Mouse (Mus musculus) ES-E14 (cell line): Measurements from ENCODE around the gene 2210407C18Rik. TPM values are rescaled to one million over a fixed set of nuclear protein-coding genes. Genes with fewer than 3 reads are reported as not detected.

ENCODE experiments used
- DNase-seq: peaks from one replicate; pipeline ENCODE4 v3.0.0-alpha.2; 2013; ENCODE audit warnings: low read depth, low spot score
- H3K27ac ChIP-seq: 2 replicates; pipeline ENCODE4 v1.5.1; 2012; ENCODE audit warnings: low read depth, mild to moderate bottlenecking, low read length, moderate library complexity, mixed read lengths; ENCODE audit not compliant: poor library complexity, insufficient read depth, severe bottlenecking
- H3K36me3 ChIP-seq: 2 replicates; pipeline ENCODE4 v1.6.1; 2012; ENCODE audit warnings: mild to moderate bottlenecking, low read length, moderate library complexity, mixed read lengths; ENCODE audit not compliant: control insufficient read depth, poor library complexity, insufficient read depth, severe bottlenecking
- H3K4me1 ChIP-seq, 2 experiments: fragments of 150-350 bp in 1 of 2; sonication (generic) in 1 of 2; 2 replicates each; pipeline ENCODE4 v1.6.1; 2012; ENCODE audit warnings: low read length in 2 of 2, mild to moderate bottlenecking in 1 of 2, mixed read lengths in 1 of 2; ENCODE audit not compliant: control insufficient read depth in 2 of 2, insufficient read depth in 2 of 2, poor library complexity in 1 of 2
- H3K4me3 ChIP-seq, 2 experiments: fragments of 150-350 bp in 1 of 2; sonication (generic) in 1 of 2; 2 replicates each; pipeline ENCODE4 v1.5.1; 2012; ENCODE audit warnings: low read length in 2 of 2, low read depth in 1 of 2, mild to moderate bottlenecking in 1 of 2, mixed read lengths in 1 of 2; ENCODE audit not compliant: insufficient read depth in 1 of 2, poor library complexity in 1 of 2, severe bottlenecking in 1 of 2
- H3K9ac ChIP-seq: 2 replicates; pipeline ENCODE4 v1.6.1; 2012; ENCODE audit warnings: low read depth, mild to moderate bottlenecking, low read length, mixed read lengths; ENCODE audit not compliant: poor library complexity, insufficient read depth, severe bottlenecking
- H3K9me3 ChIP-seq: fragments of 150-350 bp; sonication (generic); 2 replicates; pipeline ENCODE4 v1.6.1; 2012; ENCODE audit warnings: low read depth, mild to moderate bottlenecking, low read length; ENCODE audit not compliant: control insufficient read depth, insufficient read depth
- CHD2 ChIP-seq: IDR thresholded peaks from 2 replicates; pipeline ENCODE4 v1.6.1; 2014; ENCODE audit warnings: mild to moderate bottlenecking, low read depth, low read length, inconsistent platforms
- HCFC1 ChIP-seq: IDR thresholded peaks from 2 replicates; pipeline ENCODE4 v1.6.1; 2012; ENCODE audit warnings: low read length, inconsistent platforms, borderline replicate concordance; ENCODE audit not compliant: insufficient read depth
- MAFK ChIP-seq: IDR thresholded peaks from 2 replicates; pipeline ENCODE4 v1.6.1; 2014; ENCODE audit warnings: mild to moderate bottlenecking, low read depth, low read length, inconsistent platforms; ENCODE audit not compliant: insufficient read depth
- ZC3H11A ChIP-seq: IDR thresholded peaks from 2 replicates; pipeline ENCODE4 v1.6.1; 2012; ENCODE audit warnings: low read depth, mild to moderate bottlenecking, inconsistent platforms, low read length, borderline replicate concordance
- ZNF384 ChIP-seq: IDR thresholded peaks from 2 replicates; pipeline ENCODE4 v1.6.1; 2012; ENCODE audit warnings: low read depth, low read length, inconsistent platforms
- in situ Hi-C, 2 experiments: fragments of 600-800 bp; cut with MboI; formaldehyde crosslinking; loops; one replicate each; pipeline ENCODE4 v1.15.1; 2025; ENCODE audit warnings: low sequenced_read_pairs in 2 of 2, inconsistent platforms in 1 of 2; ENCODE audit not compliant: unreplicated experiment in 2 of 2
- total RNA-seq: library from RNA; depleted of rRNA; stranded (reverse); fragments of 300-350 nt; gene quantifications from 2 replicates; pipeline ENCODE4 v1.2.3, GENCODE M21; 2012; rRNA removed

The 2210407C18Rik gene
- total RNA-seq, 1 experiment = not detected

- in situ Hi-C loops = no loop called here
- no peak within 1 kb of the TSS for H3K9ac ChIP-seq
- no peaks in the 10 kb centered on the region for H3K9me3 ChIP-seq
- H3K4me1 ChIP-seq = no peaks in the 10 kb centered on the region
- TF ChIP-seq CHD2 (no peak), ZNF384 (no peak), MAFK (no peak), ZC3H11A (no peak), HCFC1 (no peak)
- H3K4me3 ChIP-seq = no peak within 1 kb of the TSS
- H3K27ac ChIP-seq = no peak within 1 kb of the TSS
- DNase-seq = no peak
- no peaks in the 10 kb centered on the region for H3K36me3 ChIP-seq
These were observed 45.5 kb downstream of the 2210407C18Rik start, which contains the start of gene Olfr224 for GRCm38 (mm10) chr11:58570405-58570804. TSS of gene Olfr224 (minus strand) at chr11:58570553.

Other genes with a start within 250 kb of the 2210407C18Rik start
- not detected in 2 replicates for gene Lypd8, start 237.0 kb downstream of the 2210407C18Rik start, total RNA-seq
- gene 1810065E05Rik, start 195.0 kb downstream of the 2210407C18Rik start, total RNA-seq = not detected in 2 replicates
- not detected in 2 replicates for gene Gm12253, start 183.5 kb downstream of the 2210407C18Rik start, total RNA-seq
- gene Lypd9, start 163.2 kb downstream of the 2210407C18Rik start, total RNA-seq = not detected in 2 replicates
- gene Olfr30, start 153.8 kb downstream of the 2210407C18Rik start, total RNA-seq = not detected in 2 replicates
- gene Olfr332, start 123.5 kb downstream of the 2210407C18Rik start, total RNA-seq = not detected in 2 replicates
- not detected in 2 replicates for gene Olfr331, start 113.5 kb downstream of the 2210407C18Rik start, total RNA-seq
- gene Olfr330, start 81.2 kb downstream of the 2210407C18Rik start, total RNA-seq = not detected in 2 replicates
- 0.26 and 0.27 TPM in 2 replicates for gene Olfr329-ps, start 69.7 kb downstream of the 2210407C18Rik start, total RNA-seq
- 0.18 and 0.37 TPM in 2 replicates for gene Olfr328, start 60.4 kb downstream of the 2210407C18Rik start, total RNA-seq
- not detected in 2 replicates for gene Olfr224, start 45.5 kb downstream of the 2210407C18Rik start, total RNA-seq
- not detected in 2 replicates for gene Olfr325, start 38.3 kb downstream of the 2210407C18Rik start, total RNA-seq
- not detected in 2 replicates for gene Olfr324, start 21.0 kb downstream of the 2210407C18Rik start, total RNA-seq
- not detected in 2 replicates for gene Olfr323, start 14.4 kb upstream of the 2210407C18Rik start, total RNA-seq
- gene Trim58, start 24.4 kb upstream of the 2210407C18Rik start, total RNA-seq = not detected in 2 replicates
- gene Olfr322, start 42.7 kb upstream of the 2210407C18Rik start, total RNA-seq = not detected in 2 replicates
- gene Olfr320, start 65.0 kb upstream of the 2210407C18Rik start, total RNA-seq = not detected in 2 replicates
- not detected in 2 replicates for gene Olfr319, start 83.1 kb upstream of the 2210407C18Rik start, total RNA-seq
- gene Olfr318, start 107.9 kb upstream of the 2210407C18Rik start, total RNA-seq = not detected in 2 replicates
- gene Olfr317, start 123.1 kb upstream of the 2210407C18Rik start, total RNA-seq = not detected in 2 replicates
- gene Olfr316, start 136.7 kb upstream of the 2210407C18Rik start, total RNA-seq = not detected in 2 replicates
- not detected in 2 replicates for gene Olfr315, start 157.1 kb upstream of the 2210407C18Rik start, total RNA-seq
- gene Olfr314, start 166.9 kb upstream of the 2210407C18Rik start, total RNA-seq = not detected in 2 replicates
- 2.3 and 2.7 TPM in 2 replicates for gene Fam183b, start 185.9 kb upstream of the 2210407C18Rik start, total RNA-seq
- gene Olfr313, start 198.9 kb upstream of the 2210407C18Rik start, total RNA-seq = not detected in 2 replicates
- gene Olfr312, start 213.2 kb upstream of the 2210407C18Rik start, total RNA-seq = not detected in 2 replicates
- not detected in 2 replicates for gene Olfr311, start 223.2 kb upstream of the 2210407C18Rik start, total RNA-seq
- 3.7 and 4.7 TPM in 2 replicates for gene Gm12258, start 231.1 kb upstream of the 2210407C18Rik start, total RNA-seq